Mouse (Mus musculus): ENCODE data around the gene Mfsd11.
"Not testable (repeated sequence)": the region's sequence is repeated elsewhere in the genome, so short reads cannot be mapped to it uniquely, and the experiment has no call there.

The Mfsd11 gene

DNA sequence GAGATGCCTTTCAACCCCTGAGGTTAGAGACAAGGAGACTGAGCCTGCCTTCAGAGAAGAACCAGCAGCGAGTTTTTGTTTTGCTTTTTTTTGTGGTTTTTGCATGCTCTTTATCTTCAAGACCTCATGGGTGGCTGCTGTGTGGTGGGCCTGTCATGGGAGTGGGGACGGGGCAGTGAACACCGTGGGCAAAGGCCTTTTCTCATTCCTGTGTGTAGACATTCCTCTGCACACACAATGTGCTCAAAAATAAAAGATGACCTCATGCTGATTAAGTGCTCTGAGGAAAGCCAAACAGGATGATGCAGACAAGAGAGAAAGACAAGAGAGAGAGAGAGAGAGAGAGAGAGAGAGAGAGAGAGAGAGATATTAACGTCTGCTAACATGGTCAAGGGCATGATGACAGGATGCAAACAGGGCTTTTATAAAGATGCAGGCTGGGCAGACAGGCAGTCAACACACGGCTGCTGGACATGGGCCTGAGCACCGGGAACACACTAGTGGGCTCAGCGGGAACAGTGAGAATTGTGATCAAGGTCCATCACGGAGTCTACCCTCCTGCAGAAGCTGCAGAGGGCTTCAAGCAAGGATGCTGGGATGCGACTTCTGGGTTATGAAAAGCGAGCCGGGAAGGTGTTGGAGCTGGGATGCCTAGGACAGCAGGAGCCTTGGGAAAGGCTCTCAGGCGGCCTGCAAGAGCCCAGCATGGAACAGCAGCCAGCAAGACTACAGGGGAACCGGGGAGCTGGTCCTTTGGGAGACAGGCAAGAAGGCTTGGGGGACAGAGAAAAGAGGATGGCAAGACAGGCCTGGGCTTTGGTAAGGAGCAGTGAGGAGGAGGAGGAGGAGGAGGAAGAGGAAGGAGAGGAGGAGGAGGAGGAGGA is 30.9 kb upstream of the Mfsd11 start:
- DNase-seq (ENCODE audit: low read depth, low spot score) = no peak

DNA sequence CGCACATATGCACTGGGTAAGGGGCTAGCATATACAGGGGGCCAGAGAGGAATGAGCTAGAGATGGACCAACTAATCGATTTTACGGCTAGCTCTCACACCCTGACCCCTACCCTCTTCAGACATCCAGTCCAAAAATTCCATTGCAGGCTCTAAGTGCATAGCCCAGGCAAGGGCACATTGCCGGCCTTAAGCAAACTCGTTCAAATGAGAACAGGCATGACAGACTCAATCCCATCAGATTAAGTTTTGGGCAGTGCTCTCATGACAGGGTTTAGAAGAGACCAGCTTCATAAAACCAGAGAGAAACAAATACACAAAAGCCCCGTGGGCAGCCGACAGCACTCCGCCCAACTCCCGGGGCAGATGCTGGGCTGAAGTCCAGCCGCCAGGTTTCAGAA is 30.0 kb upstream of the Mfsd11 start:
- no peak for DNase-seq (ENCODE audit: low read depth, low spot score)

DNA sequence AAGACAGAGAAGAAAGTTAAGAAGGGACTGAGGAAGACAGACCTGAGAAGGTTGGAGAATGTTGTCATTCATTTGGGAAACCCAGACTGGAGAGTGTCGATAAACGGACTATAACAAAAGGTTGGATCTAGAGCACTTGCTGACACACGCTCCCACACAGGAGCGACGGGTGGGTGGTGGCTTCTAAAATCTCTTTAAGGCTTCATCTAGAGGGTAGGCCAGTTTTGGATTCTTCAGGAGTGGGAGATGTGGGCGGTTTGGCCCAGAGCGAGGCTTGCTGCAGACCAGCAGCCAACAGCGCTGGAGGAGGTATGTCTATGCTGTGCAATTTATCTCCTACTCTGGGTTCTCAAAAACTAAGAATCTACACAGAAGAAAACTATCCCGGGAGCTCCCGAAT is 29.6 kb upstream of the Mfsd11 start:
- DNase-seq (ENCODE audit: low read depth, low spot score) = no peak

DNA sequence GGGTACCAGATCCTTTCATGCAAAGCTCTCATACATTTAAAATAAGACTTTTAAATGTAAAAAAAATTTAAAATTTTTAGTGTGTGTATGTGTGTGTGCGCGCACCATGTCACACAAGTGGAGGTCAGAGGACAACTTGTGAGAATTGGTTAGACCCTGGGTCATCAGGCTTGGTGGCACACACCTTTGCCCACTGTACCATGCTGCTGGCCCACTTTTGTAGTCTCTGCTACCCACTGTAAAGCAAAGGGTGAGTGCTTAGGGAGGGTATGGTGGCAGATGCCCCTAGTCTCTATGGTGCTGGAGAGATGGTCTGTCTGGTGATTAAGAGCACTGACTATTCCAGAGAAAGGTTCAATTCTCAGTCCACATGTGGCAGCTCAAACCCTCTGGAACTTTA is 29.0 kb upstream of the Mfsd11 start:
- DNase-seq (ENCODE audit: low read depth, low spot score) = no peak

DNA sequence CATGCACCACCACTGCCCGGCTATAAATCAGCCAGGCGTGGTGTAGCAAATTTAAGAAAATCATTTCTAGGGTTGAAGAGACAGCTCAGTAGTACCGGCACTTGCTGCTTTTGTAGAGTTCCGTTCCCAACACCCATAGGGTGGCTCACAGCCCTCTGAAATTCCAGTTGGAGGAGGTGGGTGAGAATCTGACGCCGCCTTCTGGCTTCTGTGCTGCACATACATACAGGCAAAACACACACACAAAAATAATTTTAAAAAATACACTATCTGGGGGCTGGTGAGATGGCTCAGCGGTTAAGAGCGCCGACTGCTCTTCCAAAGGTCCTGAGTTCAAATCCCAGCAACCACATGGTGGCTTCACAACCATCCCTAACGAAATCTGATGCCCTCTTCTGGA is 28.4 kb upstream of the Mfsd11 start:
- not testable (repeated sequence) for DNase-seq (ENCODE audit: low read depth, low spot score)

DNA sequence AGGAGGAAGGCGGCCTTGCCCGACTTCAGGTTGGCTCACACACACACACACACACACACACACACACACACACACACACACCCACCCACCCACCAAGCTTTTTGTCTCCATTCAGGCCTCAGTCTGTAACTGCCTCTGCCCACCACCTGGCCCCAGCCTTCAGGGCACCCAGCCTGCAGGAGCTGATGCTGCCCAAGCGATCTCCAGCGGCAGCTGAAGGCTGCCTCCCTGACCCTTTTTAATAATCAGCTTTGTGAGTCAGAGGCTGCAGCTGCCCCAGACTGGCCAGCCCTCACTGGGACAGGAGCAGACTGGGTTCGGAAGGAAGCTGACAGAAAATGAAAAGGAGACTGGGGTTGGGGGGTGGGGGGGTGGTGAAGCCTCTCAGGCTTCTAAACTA is 27.0 kb upstream of the Mfsd11 start:
- DNase-seq (ENCODE audit: low read depth, low spot score) = no peak

DNA sequence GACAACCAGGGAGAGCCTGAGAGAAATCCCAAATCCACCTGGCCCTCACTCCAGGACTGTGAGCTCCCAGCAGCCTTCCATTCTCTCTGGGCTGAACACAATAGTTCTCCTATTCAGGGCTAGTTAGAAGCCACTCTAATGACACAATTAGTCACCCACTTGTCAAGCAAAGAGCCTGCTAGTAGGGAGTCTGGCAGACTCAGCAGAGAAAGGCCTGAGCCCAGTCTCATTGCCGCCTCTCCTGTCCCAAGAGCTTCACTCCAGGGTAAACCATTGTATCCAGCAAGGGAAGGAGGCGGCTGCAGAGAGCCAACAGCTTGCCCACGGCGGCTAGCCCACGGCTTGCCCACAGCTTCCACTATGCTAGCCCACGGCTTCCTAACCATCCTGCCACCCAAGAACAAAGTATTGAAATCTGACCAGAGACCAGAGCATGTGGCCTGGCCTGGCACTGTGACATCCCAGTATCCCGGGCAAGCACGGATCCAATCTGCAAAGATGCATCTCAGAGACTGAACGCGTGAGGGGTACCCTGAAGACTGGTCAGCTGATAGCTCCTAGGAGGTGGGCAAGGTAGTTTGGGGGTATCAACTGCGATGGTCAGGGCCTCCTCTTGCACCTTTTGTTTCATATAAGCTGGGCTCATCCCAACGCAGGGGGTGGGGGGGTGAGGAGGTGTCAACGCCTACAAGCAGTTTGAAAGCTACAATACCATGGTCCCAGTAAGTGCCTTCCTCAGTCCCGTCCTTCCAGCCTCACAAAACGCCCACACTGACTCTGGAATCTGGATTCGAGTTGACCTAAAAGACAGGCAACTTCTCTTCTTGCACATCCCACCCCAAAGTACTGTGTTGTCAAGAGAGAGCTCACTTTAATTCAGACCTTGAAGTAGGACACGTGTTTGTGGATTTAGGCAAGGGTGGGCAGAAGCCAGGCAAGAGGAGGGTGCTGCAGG is 25.4 kb upstream of the Mfsd11 start:
- no peak for DNase-seq (ENCODE audit: low read depth, low spot score)

DNA sequence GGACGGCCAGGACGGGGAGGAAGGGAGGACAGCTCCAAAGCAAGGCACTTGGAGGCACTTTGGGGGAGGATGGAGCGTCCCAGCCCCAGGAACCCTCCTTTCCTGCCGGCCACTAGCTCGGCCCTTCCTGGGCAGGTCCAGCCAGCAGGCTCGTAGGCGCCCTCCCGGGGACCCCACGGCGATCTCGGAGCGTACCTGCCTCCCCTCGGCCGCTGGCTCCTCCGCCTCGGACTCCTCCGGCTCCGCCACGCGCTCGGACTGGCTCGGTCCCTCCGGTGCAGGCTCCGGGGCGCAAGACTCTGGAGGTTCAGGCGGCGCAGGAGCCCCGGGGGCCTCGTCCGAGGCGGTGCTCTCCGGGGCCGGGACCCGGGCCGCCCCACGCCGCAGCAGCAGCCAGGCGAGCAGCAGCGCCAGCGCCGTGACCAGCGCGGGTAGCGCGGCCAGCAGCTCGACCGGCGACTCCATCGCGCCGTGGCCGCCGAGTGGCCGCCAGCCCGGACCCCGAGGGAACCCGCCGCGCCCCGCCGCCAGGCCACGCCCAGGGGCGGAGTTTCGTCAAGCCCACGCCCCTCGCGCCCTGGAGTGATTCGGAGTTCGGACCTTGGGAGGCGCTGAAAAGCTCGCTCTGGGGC is 24.6 kb upstream of the Mfsd11 start, which contains the start of gene Mxra7:
Gene Mxra7 (minus strand): TSS at position 513 of the 632 bp plus-strand sequence.
- DNase-seq (ENCODE audit: low read depth, low spot score) = no peak

DNA sequence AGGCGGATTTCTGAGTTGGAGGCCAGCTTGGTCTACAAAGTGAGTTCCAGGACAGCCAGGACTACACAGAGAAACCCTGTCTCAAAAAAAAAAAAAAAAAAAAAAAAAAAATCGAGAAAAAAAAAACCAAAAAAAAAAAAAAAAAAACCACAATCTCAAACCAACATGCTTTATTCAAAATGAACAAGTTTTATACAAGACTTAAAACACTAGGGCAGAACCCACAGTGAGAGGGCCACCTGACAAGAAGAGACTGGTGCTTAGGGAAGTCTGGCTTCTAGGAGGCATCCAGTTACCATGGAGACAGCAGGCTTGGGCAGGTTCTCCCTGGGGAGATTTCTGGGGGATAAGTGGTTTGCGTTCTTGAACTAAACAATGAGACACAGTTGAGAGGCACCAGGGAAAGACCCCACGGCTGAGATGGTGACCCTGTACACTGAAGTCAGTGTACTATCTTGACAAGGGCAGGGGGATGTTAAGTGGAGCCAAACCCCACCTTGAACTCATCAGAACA is 20.0 kb upstream of the Mfsd11 start:
- no peak for DNase-seq (ENCODE audit: low read depth, low spot score)

DNA sequence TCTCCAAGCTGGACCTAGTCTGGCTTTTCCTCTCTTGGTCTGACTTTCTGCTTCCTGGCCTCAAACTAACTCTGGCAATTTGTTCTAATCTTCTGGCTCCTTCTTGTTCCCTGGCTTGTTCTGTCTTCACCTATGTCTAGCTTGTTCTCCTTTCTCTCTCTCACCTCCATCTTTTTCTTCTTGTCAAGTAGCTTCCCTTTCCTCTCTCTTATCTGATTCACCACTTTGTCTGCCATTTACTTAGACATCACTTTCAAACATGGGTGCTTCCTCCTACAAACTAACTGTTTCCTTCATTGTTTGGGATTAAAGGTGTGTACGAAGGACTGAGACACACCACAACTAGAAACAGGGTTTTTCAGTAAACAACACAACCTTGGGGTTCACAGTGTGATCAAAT is 17.3 kb upstream of the Mfsd11 start:
- no peak for DNase-seq (ENCODE audit: low read depth, low spot score)

DNA sequence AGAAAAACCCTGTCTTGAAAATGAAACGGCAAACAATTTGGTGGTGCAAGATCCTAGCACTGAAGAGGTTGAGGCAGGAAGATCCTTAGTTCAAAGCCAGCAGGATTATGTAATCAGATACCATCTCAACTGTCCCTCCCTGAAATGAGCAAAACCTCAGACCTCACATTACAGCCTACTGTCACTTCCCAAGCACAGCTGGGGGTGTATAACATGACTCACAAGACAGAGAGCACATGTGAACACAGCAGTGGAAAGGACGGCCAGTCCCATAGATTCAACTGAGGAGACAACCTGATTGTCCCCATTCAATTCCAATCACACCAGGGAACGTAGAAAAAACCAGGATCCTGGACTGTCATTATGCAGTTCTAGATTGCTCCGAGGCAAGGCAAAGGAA is 16.0 kb upstream of the Mfsd11 start:
- DNase-seq (ENCODE audit: low read depth, low spot score) = no peak

DNA sequence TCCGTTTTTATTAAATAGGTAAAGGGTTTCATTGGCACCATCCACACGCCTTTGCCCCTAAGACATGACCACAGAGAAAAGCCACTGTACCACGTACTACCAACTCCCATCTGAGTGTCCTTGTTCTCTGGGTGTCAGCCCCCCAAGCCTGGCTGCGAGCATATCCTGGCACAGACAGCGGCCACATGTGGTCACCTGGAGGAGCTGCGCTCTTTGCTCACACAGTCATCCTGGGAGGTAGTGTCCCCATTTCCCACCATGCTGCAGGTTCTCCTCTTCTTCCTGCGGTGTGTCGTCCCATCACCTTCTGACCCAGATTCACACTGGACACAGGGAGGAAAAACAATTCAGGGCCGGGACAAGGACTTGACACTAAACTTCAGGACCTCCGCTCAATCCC is 14.8 kb upstream of the Mfsd11 start:
- DNase-seq (ENCODE audit: low read depth, low spot score) = no peak

DNA sequence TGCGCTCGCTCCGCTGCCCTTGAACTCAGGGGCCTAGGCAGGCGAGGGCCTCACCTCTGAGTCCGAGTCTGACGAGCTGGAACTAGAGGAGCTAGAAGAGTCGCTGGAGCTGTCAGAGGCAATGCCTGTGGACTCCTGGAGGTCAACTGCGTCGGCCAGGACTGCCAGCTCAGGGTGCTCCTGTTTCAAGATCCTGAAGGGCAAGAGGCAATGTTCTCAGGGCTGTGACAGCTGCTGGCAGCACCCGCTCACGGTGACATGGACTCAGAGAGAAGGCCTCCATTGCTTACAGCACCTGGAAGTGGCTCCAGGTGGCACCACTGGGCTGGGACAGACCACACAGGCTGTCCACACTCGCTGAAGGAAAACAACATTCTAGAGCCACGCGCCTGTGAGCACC is 13.3 kb upstream of the Mfsd11 start:
- DNase-seq (ENCODE audit: low read depth, low spot score) = no peak

DNA sequence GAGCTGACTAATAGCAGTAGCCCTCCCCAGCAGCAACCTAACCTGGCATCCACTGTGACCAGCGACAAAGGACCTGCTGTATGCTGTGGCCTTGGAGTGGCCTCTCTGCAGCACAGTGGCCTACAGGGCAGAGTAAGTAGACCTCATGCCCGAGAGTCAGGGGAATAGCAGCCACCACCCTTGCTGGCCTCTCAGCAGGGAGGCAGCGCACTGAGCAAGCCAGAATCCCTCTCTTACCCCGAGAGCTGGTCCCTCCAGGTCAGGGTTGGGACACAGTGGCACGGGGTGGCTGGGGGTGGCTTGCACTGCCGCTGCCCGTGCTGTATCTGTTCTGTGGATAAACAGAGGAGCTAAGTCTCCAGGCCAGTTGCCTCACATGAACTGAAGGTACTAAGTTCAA is 12.6 kb upstream of the Mfsd11 start:
- DNase-seq (ENCODE audit: low read depth, low spot score) = no peak

DNA sequence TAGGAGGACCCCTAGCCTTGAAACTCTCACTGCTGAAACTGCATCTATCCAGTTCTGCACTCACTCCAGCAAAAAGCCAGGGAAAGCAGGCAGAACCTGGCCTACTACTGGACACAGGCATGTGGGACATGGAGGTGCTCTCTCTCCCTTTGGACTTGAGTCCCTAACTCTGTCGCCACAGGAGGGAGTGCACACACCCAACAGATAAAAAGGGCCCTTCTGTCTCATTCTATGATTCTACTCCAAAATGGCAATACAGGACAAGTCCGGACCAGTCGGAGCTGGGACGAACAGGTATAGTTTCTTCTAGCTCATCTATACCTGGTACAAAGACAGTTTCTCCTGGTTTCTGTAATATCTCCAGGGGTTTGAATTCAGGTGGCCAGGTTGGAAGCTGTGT is 11.5 kb upstream of the Mfsd11 start:
- DNase-seq (ENCODE audit: low read depth, low spot score) = no peak

DNA sequence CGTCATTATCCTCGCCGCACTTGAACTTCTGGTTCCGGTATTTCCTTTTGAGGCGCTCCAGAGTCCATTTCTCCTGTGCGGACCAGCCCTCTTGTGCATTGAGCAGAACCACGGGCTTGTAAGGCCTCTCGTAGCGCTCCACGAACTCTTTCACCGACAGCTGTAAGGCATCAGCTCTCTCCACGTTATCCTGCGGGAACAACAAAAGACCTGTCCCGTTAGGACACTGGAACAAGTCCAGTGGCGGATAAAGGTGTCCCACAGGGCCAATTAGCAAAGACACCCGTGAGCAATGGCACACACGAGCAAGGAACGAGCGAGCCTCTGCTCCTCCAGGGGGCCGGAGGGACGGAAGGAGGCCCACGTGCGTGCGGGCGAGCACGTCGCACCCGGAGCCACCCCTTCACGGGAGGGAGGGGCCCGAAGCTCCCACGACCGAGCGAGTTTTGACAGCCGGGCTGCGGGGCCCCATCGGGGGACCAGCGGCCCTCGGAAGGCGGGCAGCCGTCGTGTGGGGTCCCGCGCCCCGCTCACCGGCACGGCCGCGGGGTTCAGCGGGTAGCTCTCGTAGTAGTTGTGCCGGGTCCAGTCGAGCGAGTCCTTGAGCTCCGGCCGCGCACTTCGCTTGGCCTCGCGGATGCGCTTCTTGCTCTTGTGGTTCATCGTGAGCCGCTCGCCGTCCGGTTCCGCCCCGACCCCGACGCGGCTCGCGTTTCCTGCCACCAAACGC is 9.5 kb upstream of the Mfsd11 start:
- DNase-seq (ENCODE audit: low read depth, low spot score) = no peak

DNA sequence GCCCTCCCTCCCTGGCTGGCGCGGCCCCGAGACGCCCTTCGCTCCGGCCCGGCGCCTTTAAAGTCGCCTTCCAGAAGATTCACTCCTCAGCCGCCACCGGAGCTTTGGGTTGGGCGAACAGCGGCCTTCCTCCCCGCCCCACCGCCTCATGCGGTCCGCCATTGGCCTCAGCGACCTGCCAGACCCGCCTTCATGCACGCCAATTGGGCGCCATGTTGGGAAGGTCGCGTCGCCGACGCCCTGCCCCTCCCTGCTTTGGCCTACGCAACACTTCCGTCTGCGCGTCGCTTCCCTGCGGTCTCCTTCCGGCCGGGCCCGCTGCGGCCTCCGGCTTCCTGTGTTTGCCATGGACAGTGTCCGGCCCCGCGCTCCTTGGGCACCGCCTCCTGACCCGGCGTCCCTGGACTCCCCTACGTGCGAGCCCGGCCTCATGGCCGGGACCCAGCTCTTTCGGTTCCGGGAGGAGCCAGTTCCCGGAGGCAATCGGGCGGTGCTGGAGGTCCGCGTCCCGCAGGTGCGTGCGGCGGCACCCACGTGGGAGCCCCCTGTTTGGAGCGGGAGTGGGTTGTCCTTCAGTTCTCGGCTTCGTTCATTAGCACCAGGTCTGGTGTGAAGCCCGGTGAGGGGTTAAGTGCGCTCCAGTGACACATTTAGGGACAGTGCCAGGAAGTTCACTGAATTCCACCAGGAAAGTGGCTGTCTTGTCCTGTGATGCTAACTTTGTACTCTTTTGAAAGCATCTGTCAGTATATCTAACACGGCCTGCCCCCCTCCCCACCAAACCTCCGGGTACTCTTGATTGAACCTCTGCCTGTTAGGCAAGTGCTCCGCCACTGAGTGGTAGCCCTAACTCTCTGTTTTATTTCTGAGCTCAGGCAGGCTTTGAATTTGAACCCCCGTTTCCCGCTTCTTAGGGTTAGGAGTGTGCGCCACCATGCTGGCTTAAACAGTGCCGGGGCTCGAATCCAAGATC is 8.7 kb upstream of the Mfsd11 start, which contains the start of the genes Mettl23 and Jmjd6:
Gene Mettl23 (plus strand): TSS at position 18 of the 973 bp plus-strand sequence.
Gene Jmjd6 (minus strand): TSS at position 189 of the 973 bp plus-strand sequence.
- peak; percentile 94 for DNase-seq (ENCODE audit: low read depth, low spot score)

DNA sequence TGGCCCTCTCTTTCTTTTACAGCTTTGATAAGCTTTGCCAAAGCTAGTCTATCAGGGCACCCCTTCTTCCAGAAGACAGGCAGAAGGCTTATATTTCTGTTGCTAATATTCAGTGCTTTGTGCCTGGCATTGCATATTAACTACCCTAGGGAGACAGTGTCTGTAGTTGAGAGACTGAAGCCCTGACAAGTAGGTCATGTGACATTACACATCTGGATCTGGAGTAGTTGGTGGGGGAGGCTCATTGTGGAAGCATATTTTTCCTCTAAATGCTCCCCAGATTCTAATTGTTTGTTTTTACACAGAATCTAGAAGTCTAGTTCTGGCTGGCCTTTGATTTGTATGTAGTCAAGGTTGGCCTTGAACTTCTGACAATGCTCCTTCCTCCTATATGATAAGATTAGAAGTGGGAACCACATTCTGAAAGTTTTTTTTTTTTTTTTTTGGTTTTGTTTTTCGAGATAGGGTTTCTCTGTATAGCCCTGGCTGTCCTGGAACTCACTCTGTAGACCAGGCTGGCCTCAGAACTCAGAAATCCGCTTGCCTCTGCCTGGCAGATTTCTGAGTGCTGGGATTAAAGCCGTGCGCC is 5.6 kb upstream of the Mfsd11 start:
- DNase-seq (ENCODE audit: low read depth, low spot score) = no peak
